8 mouse cellular contexts compared by ENCODE assay signal in the genomic region with DNA sequence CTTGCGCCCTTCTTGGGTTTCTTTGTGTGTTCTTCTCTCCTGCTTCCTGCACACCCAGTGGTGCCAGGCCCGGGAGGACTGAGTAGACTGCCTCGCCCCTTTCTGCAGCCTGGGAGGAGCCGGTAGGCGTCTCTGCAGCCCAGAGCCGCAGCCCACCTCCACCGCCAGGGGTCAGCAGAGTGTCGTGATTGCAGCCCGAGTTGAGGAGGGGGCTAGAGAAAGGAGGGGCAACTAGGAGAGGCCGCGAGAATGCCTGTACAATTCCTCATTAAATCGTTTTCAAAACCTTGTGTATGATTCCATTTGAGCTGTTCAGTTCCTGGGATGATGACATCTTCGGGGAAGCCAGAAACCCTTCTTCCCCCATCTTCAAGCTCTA. TPM values are rescaled to one million over a fixed set of nuclear protein-coding genes. Genes with fewer than 3 reads are reported as not detected.
DNase-seq lines count a peak whose midpoint lies in the region; ATAC-seq and TF ChIP-seq lines count a peak whose summit lies in the region.

No protein-coding gene starts in this region.

- H3ac ChIP-seq in myocyte (ENCODE audit: control insufficient read depth, insufficient read length), result no peak overlapping the region

- peak; percentile 93 for TF ChIP-seq CTCF in liver, adult 2 months (IDR thresholded peaks at IDR 0.05; ENCODE audit: low read depth, low read length)

- peak overlapping the region; percentile 37; the same call in 1 of the 2 replicates for H3K9ac ChIP-seq in embryonic facial prominence, embryonic 15.5 days
- no peak overlapping the region for H3K9ac ChIP-seq in liver, adult 2 months (ENCODE audit: low read depth, low read length)

- H3K27me3 ChIP-seq in embryonic facial prominence, embryonic 15.5 days, result no peaks in the 10 kb centered on the region
- no peaks in the 10 kb centered on the region for H3K27me3 ChIP-seq in liver, adult 2 months (ENCODE audit: control insufficient read depth, insufficient read depth, low read length)
- H3K27me3 ChIP-seq in myocyte (ENCODE audit: control insufficient read depth, insufficient read depth, insufficient read length), result no peaks in the 10 kb centered on the region

- ATAC-seq in embryonic facial prominence, embryonic 15.5 days (ENCODE audit: insufficient number of reproducible peaks, low FRiP score, low TSS enrichment, low read depth), result peak; percentile 84

- no peak for TF ChIP-seq POLR2A in liver, adult 2 months (IDR thresholded peaks at IDR 0.05; ENCODE audit: extremely low read depth, insufficient read depth, low read length)
- no peak for TF ChIP-seq POLR2A in myocyte (IDR thresholded peaks at IDR 0.05; ENCODE audit: insufficient read length, low read depth)

- H3K4me2 ChIP-seq in embryonic facial prominence, embryonic 15.5 days (replicated peaks), result peak overlapping the region; percentile 94
- peak overlapping the region; percentile 100 for H3K4me2 ChIP-seq in myocyte (ENCODE audit: low read depth)

- H3K4me3 ChIP-seq in embryonic facial prominence, embryonic 15.5 days (replicated peaks), result peak overlapping the region; percentile 91
- no peak overlapping the region for H3K4me3 ChIP-seq in liver, adult 2 months (ENCODE audit: insufficient read depth, low read depth, low read length)
- peak overlapping the region; percentile 57 for H3K4me3 ChIP-seq in myocyte

- peaks cover 4% of the 10 kb centered on the region for H3K79me2 ChIP-seq in liver, adult 2 months (ENCODE audit: control insufficient read depth, insufficient read depth, low read length)
- H3K79me2 ChIP-seq in myocyte (ENCODE audit: control insufficient read depth, insufficient read depth), result peaks cover 54% of the 10 kb centered on the region

- H3K36me3 ChIP-seq in embryonic facial prominence, embryonic 15.5 days, result no peaks in the 10 kb centered on the region
- H3K36me3 ChIP-seq in liver, adult 2 months (ENCODE audit: control insufficient read depth, insufficient read depth, low read length), result no peaks in the 10 kb centered on the region
- no peaks in the 10 kb centered on the region for H3K36me3 ChIP-seq in myocyte (ENCODE audit: control insufficient read depth, insufficient read depth)

- H3K4me1 ChIP-seq in embryonic facial prominence, embryonic 15.5 days, result peaks cover 82% of the 10 kb centered on the region
- peaks cover 18% of the 10 kb centered on the region for H3K4me1 ChIP-seq in liver, adult 2 months (ENCODE audit: control insufficient read depth, insufficient read depth, low read length)

- H3K9me3 ChIP-seq in embryonic facial prominence, embryonic 15.5 days (replicated peaks), result no peaks in the 10 kb centered on the region

- peak; percentile 91 for DNase-seq in 3T3-L1 (ENCODE audit: low read depth, low spot score)
- peak; percentile 95 for DNase-seq in adrenal gland, postnatal 14 days
- DNase-seq in heart, adult 9 months (ENCODE audit: low spot score in 2 of 2), result peak; percentile 83 to 86
- peak; percentile 88 for DNase-seq in kidney, adult 9 months
- DNase-seq in liver, adult 2 months (ENCODE audit: extremely low read depth, low read depth, low spot score), result peak; percentile 53
- DNase-seq in spleen, postnatal 4 days (ENCODE audit: low spot score in 2 of 2), result peak; percentile 85 to 95

- H3K27ac ChIP-seq in embryonic facial prominence, embryonic 15.5 days (replicated peaks), result peak overlapping the region; percentile 94
- H3K27ac ChIP-seq in liver, adult 2 months (replicated peaks; ENCODE audit: insufficient read depth, low read depth, low read length), result no peak overlapping the region; the same call in 1 of the 2 replicates

- WGBS in embryonic facial prominence, embryonic 15.5 days, result under 1% methylated on average over 13 of the region's 13 CpGs
- WGBS in liver, adult 2 months, result under 1% methylated on average over 13 of the region's 13 CpGs

TF ChIP-seq in myocyte, 11 proteins besides CTCF, POLR2A, EP300 and RAD21:
- TF ChIP-seq MYOD1 (IDR thresholded peaks at IDR 0.05; ENCODE audit: control insufficient read depth in 1 of 3, insufficient read length in 2 of 3, low read depth in 2 of 3) (peak in 1 of 3 experiments; percentile 6), MYOG (IDR thresholded peaks at IDR 0.05; ENCODE audit: control insufficient read depth in 1 of 3, insufficient read depth in 1 of 3, insufficient read length in 2 of 3, low read depth in 2 of 3) (no peak)
TF ChIP-seq in myocyte: peak in this region for 1.

RNA-seq across cellular contexts. Expression of gene Ankrd13b, which starts 1.6 kb away (rescaled TPM):
- 8.2 and 10.4 TPM in 2 replicates for total RNA-seq in adrenal gland, postnatal 14 days (2021)
- 8.9 and 10.4 TPM in 2 replicates for polyA plus RNA-seq in embryonic facial prominence, embryonic 15.5 days (2015; fragmentation: Nextera tagmentation; extraction: Ambion mirVana)
- total RNA-seq in liver, adult 2 months (2014; rRNA removed), result 0.37 and 0.67 TPM in 2 replicates
- 4.8 and 8.0 TPM in 2 replicates for polyA plus RNA-seq in liver, adult 2 months (2012; rRNA removed)
- polyA plus RNA-seq in myocyte (2012; fragmentation: generic; extraction: Trizol), result 46.0 TPM

RNA-seq across cellular contexts. Expression of gene Git1, which starts 2.2 kb away (rescaled TPM):
- total RNA-seq in adrenal gland, postnatal 14 days (2021), result 49.5 and 53.0 TPM in 2 replicates
- 11.7 and 12.5 TPM in 2 replicates for polyA plus RNA-seq in embryonic facial prominence, embryonic 15.5 days (2015; fragmentation: Nextera tagmentation; extraction: Ambion mirVana)
- total RNA-seq in liver, adult 2 months (2014; rRNA removed), result 2.8 and 4.4 TPM in 2 replicates
- polyA plus RNA-seq in liver, adult 2 months (2012; rRNA removed), result 8.9 and 11.2 TPM in 2 replicates
- polyA plus RNA-seq in myocyte (2012; fragmentation: generic; extraction: Trizol), result 53.9 TPM

RNA-seq across cellular contexts. Expression of gene Abhd15, which starts 23.8 kb away (rescaled TPM):
- 24.3 and 26.9 TPM in 2 replicates for total RNA-seq in adrenal gland, postnatal 14 days (2021)
- polyA plus RNA-seq in embryonic facial prominence, embryonic 15.5 days (2015; fragmentation: Nextera tagmentation; extraction: Ambion mirVana), result 3.5 and 3.9 TPM in 2 replicates
- total RNA-seq in liver, adult 2 months (2014; rRNA removed), result 43.0 and 44.8 TPM in 2 replicates
- 32.7 and 55.6 TPM in 2 replicates for polyA plus RNA-seq in liver, adult 2 months (2012; rRNA removed)
- polyA plus RNA-seq in myocyte (2012; fragmentation: generic; extraction: Trizol), result 1.4 TPM

RNA-seq across cellular contexts. Expression of gene Trp53i13, which starts 24.7 kb away (rescaled TPM):
- 9.6 and 12.5 TPM in 2 replicates for total RNA-seq in adrenal gland, postnatal 14 days (2021)
- polyA plus RNA-seq in embryonic facial prominence, embryonic 15.5 days (2015; fragmentation: Nextera tagmentation; extraction: Ambion mirVana), result 61.8 and 63.9 TPM in 2 replicates
- 1.5 and 1.6 TPM in 2 replicates for total RNA-seq in liver, adult 2 months (2014; rRNA removed)
- polyA plus RNA-seq in liver, adult 2 months (2012; rRNA removed), result 5.8 and 6.2 TPM in 2 replicates
- polyA plus RNA-seq in myocyte (2012; fragmentation: generic; extraction: Trizol), result 23.7 TPM

RNA-seq across cellular contexts. Expression of gene Gm10392, which starts 27.9 kb away (rescaled TPM):
- not detected in 2 replicates for total RNA-seq in adrenal gland, postnatal 14 days (2021)
- 0.29 and 0.39 TPM in 2 replicates for polyA plus RNA-seq in embryonic facial prominence, embryonic 15.5 days (2015; fragmentation: Nextera tagmentation; extraction: Ambion mirVana)
- total RNA-seq in liver, adult 2 months (2014; rRNA removed), result not detected in 2 replicates
- polyA plus RNA-seq in liver, adult 2 months (2012; rRNA removed), result not detected in 2 replicates
- not detected for polyA plus RNA-seq in myocyte (2012; fragmentation: generic; extraction: Trizol)
